Mouse (Mus musculus) central nervous system, embryonic 18 days (tissue): Measurements from ENCODE around the gene Kcnk5. TPM values are rescaled to one million over a fixed set of nuclear protein-coding genes. Genes with fewer than 3 reads are reported as not detected.

ENCODE experiments used
- polyA plus RNA-seq: library from polyadenylated mRNA; depleted of rRNA; stranded (reverse); fragments of >200 nt; gene quantifications from 2 replicates; pipeline ENCODE4 v1.2.3, GENCODE M21; 2012; rRNA removed

Kcnk5 gene
- polyA plus RNA-seq = 0.78 and 1.3 TPM in 2 replicates

GRCm38 (mm10) chr14:20181466-20181921 is at the start of gene Kcnk5:
TSS of gene Kcnk5 (minus strand) at chr14:20181809.

DNA sequence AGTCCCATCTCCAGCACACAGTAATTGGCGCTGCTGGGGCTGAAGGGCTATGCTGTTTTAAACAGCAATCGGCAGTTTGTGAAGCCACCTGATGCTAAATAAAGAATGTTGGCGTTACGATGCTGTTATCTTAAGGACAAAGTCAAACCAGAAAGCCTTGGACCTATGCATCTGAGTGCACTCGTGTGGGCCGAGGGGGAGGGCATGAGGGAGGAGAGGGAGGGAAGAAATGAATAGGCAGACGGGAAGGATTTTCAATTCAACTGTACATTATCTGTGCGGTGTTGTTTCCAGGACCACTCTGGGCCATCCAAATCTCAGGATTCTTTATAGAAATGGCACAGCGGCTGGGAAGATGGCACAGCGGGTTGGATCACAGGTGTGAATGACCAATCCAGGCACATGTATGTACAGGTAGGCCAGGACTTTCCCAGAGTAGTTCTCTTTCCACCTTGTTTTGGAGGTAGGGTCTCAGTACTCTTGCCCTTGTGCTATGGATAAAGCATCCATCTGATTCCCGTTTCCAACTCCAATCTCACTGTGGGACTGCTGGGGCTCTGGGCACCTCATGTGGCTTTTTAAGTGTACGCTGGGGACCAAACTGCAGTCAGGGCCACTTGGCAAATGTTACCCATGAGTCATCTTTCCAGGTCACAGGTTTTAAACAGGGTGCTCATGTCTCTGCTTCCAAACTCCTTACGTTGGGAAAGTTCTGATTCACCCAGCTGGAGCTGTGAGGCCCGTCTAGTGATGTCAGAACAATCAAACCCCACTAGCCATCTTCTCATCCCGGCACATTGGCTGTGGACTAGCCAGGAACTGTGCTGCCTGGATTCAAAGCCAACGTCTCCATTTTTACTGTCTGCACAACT is 42.9 kb downstream of the Kcnk5 start, which contains the start of gene Saysd1:
Gene Saysd1, minus strand, starts transcription at position 51 of the 872 bp plus-strand sequence.

Other genes starting within 250 kb of the Kcnk5 start
- 362 and 382 TPM in 2 replicates for gene Gng2, start 204.2 kb downstream of the Kcnk5 start, polyA plus RNA-seq
- 10.1 and 10.5 TPM in 2 replicates for gene Saysd1, start 43.3 kb downstream of the Kcnk5 start, polyA plus RNA-seq
- not detected in 2 replicates for gene Kcnk16, start 87.4 kb upstream of the Kcnk5 start, polyA plus RNA-seq
- 21.6 and 25.3 TPM in 2 replicates for gene Nudt13, start 112.9 kb upstream of the Kcnk5 start, polyA plus RNA-seq
- gene Ecd, start 166.3 kb upstream of the Kcnk5 start, polyA plus RNA-seq = 34.0 and 35.8 TPM in 2 replicates
- gene Fam149b, start 166.4 kb upstream of the Kcnk5 start, polyA plus RNA-seq = 53.0 and 54.0 TPM in 2 replicates
- 96.5 and 99.4 TPM in 2 replicates for gene Dnajc9, start 207.1 kb upstream of the Kcnk5 start, polyA plus RNA-seq
- gene Mrps16, start 211.8 kb upstream of the Kcnk5 start, polyA plus RNA-seq = 40.9 and 49.2 TPM in 2 replicates